Mouse (Mus musculus): ENCODE data around the gene Rad54l2.

The Rad54l2 gene

GRCm38 (mm10) chr9:106752135-106752534 is 36.9 kb downstream of the Rad54l2 start:
- no peak for DNase-seq (ENCODE audit: low spot score in 2 of 2)

DNA sequence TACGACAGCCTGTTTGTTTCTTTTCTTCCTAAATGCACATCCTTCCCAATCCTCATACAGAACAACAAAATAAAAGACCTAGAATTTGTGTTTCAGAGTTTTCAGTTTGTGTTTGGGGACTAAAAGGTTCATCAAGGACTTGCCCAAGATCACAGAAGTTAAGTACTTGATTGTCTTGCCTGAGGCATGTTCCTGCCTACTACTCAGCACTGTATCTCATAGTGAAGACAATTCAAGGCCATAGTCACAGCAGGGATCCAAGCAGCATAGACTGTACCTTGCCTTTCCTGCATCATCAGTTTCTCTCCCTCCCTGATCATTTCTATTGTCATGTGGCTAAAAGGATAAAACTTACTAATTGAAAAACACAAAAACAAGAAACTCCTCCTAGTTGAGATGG is 49.0 kb downstream of the Rad54l2 start:
- DNase-seq (ENCODE audit: low spot score in 2 of 2), result no peak

- DNase-seq (ENCODE audit: low spot score in 2 of 2), result no peak
These were observed 49.9 kb downstream of the Rad54l2 start for GRCm38 (mm10) chr9:106739056-106739455.

- DNase-seq (ENCODE audit: low spot score in 2 of 2), result no peak
These were observed 50.6 kb downstream of the Rad54l2 start for GRCm38 (mm10) chr9:106738199-106738985.

DNA sequence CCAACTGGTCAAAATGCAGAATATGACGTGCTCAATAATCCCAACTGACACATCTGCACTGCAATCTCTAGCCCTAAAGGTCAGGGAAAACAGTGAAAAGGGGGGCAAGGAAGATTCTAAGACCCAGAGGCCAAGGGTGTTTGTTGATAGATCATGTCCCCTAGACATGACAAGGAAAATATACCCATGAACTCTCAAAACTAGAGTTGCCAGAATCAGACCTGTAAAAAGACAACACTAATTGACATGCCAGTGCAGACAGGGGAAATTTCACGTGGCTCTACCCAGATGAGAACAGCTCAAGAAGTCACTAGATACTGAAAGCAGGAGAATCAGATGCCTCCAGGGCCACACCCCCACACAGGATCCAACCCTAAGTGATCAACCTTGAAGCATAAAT is 55.3 kb downstream of the Rad54l2 start:
- no peak for DNase-seq (ENCODE audit: low spot score in 2 of 2)

GRCm38 (mm10) chr9:106729416-106729815 is 59.6 kb downstream of the Rad54l2 start:
- no peak for DNase-seq (ENCODE audit: low spot score in 2 of 2)

DNA sequence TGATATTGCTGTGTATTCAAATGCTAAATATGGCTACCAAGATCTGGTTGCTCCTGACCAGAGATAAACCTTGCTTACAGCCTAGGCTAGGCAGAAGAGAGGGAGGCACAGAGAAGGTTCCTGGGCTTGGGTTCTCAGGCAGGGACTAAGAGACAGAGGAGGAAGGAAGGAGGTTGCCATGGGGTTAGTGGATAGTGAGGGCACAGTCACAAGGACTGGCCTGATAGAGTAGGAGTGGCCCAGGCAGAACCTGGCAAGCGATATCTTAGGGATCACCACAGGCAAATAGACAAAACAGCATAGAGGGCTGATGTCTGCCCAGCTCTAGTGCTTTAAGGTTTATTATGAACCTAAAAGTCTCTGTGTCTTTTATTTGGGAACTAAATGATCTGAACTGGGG is 62.1 kb downstream of the Rad54l2 start:
- DNase-seq (ENCODE audit: low spot score in 2 of 2), result no peak

- no peak for DNase-seq (ENCODE audit: low spot score in 2 of 2)
These were observed 63.6 kb downstream of the Rad54l2 start for GRCm38 (mm10) chr9:106725435-106725834.

- no peak for DNase-seq (ENCODE audit: low spot score in 2 of 2)
These were observed 64.1 kb downstream of the Rad54l2 start for GRCm38 (mm10) chr9:106724864-106725263.

DNA sequence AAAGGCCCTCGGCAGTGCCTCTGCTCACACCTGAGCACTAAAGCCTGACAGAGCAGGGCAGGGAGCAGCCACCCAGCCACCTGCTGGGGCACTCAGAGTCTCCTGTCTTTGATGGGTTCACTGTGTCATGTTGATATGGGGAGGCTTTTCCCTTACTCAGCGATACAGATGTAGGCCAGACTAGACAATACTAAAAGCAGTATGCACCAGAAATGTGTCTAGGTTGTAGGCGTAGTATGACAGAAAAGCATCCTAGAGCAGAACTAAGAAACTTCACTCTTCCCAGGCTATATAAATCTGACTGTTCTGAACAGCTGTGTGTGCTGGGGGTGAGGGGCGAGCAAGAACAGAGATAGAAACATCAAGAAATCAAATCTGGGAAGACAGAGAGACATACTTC is 72.3 kb downstream of the Rad54l2 start:
- DNase-seq (ENCODE audit: low spot score in 2 of 2), result no peak

GRCm38 (mm10) chr9:106716232-106716631 is 72.8 kb downstream of the Rad54l2 start:
- no peak for DNase-seq (ENCODE audit: low spot score in 2 of 2)

- no peak for DNase-seq (ENCODE audit: low spot score in 2 of 2)
These were observed 76.5 kb downstream of the Rad54l2 start for GRCm38 (mm10) chr9:106712470-106712869.

DNA sequence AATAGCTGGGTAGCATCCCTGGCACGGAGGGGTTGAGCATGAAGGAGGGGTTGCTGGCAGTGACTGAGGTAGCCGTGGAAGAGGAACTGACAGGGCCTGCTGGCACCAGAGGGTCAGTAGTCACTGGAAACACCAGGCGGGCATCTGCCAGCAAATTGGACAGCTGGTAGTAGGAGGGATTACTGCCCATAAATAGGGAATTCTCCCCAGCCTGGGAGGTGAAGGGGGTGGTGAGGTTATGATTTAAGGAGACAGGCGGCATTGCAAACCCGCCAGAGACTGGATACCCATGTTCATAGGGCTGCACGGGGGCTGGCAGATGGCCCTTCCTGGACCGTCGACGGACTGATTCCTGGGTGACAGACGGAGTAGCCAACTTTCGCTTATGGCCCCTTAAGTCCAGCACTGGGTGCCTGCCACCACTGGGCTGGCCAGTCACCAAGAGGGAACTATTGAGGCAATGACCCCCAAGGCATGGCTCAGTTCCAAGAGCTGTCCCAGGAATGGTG is 96.0 kb downstream of the Rad54l2 start:
- DNase-seq (ENCODE audit: low spot score in 2 of 2), result peak; percentile 55 to 57

- no peak for DNase-seq (ENCODE audit: low spot score in 2 of 2)
These were observed 100.2 kb downstream of the Rad54l2 start for GRCm38 (mm10) chr9:106688834-106689233.

DNA sequence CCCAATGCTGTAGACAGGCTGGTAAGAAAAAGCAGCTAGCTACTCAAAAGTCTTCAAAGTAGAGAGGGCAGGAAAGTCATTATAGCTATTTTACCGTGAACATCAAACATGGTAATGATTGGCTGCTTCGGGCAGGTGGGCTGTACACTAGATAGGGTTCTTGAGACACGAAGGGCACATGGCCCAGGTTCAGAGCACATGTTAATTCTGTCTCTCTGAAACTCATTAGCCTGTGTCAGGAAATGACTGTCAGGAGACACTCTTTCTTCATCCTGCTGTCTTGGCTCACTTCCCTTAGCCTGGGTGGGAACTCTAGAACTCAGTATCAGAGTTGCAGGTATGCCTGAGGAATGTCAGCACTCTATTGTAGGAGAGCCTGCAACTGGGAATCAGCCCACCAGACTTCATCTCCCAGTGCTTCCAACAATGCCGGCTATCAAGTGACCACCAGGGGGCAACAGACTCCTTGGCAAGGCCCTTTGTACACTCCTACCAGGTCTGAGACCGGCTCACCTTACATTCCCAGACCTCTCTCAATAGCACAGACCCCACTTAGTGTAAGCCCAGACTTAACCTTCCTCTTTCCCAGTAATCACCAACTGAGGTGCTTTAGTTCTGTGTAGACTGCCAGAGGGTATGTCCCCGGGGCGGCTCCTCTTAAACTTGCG is 101.9 kb downstream of the Rad54l2 start:
- DNase-seq (ENCODE audit: low spot score in 2 of 2), result peak; percentile 71 to 77

- DNase-seq (ENCODE audit: low spot score in 2 of 2), result peak; percentile 92
These were observed 103.5 kb downstream of the Rad54l2 start, which contains the start of gene Tex264 for GRCm38 (mm10) chr9:106685249-106686101. Gene Tex264, minus strand, starts transcription at chr9:106685927.

DNA sequence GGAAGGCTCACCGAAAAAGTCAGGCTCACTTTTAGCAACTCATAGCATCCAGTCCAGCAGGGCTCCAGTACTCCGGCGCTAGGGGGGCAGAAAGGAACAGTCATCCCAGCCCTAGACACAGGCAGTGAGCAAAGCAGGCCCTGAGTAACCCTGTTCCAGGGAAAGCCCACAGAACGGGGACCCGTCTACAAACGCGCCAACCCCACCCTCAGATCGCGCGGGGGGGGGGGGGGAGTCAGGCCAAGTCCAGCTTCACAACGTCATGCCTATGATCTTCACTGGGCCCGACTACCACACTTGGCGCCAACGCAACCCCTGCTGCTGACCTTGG is 104.1 kb downstream of the Rad54l2 start:
- DNase-seq (ENCODE audit: low spot score in 2 of 2), result no peak

DNA sequence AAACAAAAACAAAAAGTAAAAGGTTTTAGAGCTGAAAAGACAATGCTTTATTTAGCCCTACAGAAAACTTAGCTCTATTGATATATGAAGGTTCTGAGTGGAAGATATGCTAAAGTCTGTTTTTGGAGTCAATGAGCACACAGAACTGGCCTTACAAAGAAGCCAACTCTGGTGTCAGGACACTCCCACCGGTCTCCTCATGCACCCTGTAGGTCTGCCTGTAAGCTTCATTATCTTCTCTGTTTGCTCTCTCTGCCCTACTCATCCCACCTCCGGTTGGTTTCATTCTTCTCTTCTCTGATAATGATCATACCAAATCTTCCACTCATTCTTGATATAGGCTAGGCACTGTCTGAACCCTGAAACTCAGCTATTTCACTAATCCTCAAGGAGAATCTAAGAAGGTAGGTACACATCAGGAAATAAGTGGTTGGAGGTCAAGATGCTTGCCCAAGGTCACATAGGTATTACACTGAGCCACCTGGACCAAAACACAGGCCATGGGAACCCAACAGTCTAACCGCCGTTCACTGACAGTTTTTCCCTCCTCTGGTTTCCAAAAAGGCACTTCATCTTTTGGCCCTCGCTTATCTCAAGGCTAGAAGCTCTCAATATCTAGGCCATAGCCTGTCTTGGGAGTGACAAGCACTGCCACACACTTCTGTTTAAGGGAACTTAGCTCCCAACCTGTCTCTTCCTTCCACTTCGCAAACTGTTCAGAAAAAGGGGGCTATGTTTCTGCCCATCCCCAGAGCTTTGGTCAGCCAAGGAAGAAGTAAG is 104.7 kb downstream of the Rad54l2 start:
- no peak for DNase-seq (ENCODE audit: low spot score in 2 of 2)

DNA sequence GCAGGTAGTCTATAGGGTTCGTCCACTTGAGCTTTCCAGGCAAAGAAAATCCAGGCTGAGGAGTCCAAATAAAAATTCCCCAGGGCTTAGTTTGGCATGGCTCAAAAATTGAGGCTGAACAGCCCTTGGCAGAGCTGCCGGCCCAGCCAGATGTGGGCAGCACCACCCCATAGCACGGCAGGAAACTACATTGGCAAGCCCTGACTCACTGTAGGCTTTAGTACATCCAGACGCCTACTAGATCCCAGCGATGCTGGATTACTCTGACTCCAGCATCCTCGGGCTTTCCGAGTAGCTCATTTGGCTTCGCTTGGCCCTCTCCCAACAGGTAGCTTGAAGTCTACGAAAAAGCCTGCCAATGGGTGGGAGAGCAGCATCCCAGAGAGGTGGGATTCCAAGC is 108.0 kb downstream of the Rad54l2 start:
- DNase-seq (ENCODE audit: low spot score in 2 of 2), result peak; percentile 18 to 29

DNA sequence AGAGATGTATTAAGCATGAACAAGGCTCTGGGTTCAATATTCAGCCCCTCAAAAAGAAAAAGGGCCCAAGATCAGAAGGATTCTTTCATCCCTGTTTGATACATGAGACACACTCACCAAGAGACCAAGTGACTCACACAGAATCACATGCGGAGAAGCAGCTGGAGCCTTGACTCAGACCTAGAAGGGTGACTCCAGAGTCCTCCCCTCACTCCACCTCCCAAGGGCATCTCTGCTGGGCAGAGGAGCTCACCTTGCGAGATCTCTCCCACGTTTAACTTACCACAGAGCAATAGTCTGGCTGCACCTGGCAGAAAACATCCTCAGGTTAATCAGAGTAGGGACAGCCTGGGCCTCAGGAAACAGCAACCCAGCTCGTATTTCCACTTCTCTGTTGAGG is 110.8 kb downstream of the Rad54l2 start:
- DNase-seq (ENCODE audit: low spot score in 2 of 2), result peak in 1 of 2 experiments; percentile 16

- peak in 1 of 2 experiments; percentile 22 for DNase-seq (ENCODE audit: low spot score in 2 of 2)
These were observed 111.3 kb downstream of the Rad54l2 start for GRCm38 (mm10) chr9:106677702-106678101.

Data from right cerebral cortex, postnatal 10 days (tissue).